Mouse (Mus musculus) hindbrain, embryonic 10.5 days (tissue): ENCODE measurements around the gene Fyn. TPM values are rescaled to one million over a fixed set of nuclear protein-coding genes. Genes with fewer than 3 reads are reported as not detected.

Experiments
- DNase-seq: peaks from one replicate; pipeline ENCODE4 v3.0.0-alpha.2; 2017; ENCODE audit warnings: low spot score
- H3K27ac ChIP-seq: fragments of 300-500 bp; sonication (generic); 2 replicates; pipeline ENCODE4 v1.5.1; 2016; ENCODE audit warnings: mild to moderate bottlenecking, moderate library complexity
- H3K27me3 ChIP-seq: fragments of 300-500 bp; sonication (generic); 2 replicates; pipeline ENCODE4 v1.6.1; 2016; ENCODE audit warnings: mild to moderate bottlenecking; ENCODE audit not compliant: poor library complexity, insufficient read depth, severe bottlenecking
- H3K36me3 ChIP-seq: fragments of 300-500 bp; sonication (generic); 2 replicates; pipeline ENCODE4 v1.6.1; 2016; ENCODE audit warnings: mild to moderate bottlenecking, moderate library complexity
- H3K4me1 ChIP-seq: fragments of 300-500 bp; sonication (generic); replicated peaks from 2 replicates; pipeline ENCODE4 v1.6.1; 2016; ENCODE audit warnings: mild to moderate bottlenecking
- H3K4me3 ChIP-seq: fragments of 300-500 bp; sonication (generic); 2 replicates; pipeline ENCODE4 v1.5.1; 2016; ENCODE audit warnings: mild to moderate bottlenecking, moderate library complexity
- H3K9me3 ChIP-seq: fragments of 300-500 bp; sonication (generic); 2 replicates; pipeline ENCODE4 v1.6.1; 2016; ENCODE audit warnings: mild to moderate bottlenecking, moderate library complexity
- WGBS: fragments of 180-500 bp; shearing (Covaris S2); methylation state at CpG from one replicate; pipeline ENCODE4 v1.1.7; 2016; 5-methylcytosine and 5-hydroxymethylcytosine counted together
- polyA plus RNA-seq: library from polyadenylated mRNA; unstranded; fragments of >200 nt; fragmentation: Nextera tagmentation; extraction: Ambion mirVana; gene quantifications from 2 replicates; pipeline ENCODE4 v1.2.1, GENCODE M21; 2016

Gene Fyn
- polyA plus RNA-seq, 1 experiment from 2014 or later = 34.1 TPM

- Histone ChIP-seq H3K27me3 (no peaks in the 10 kb centered on the region), H3K27ac (no peak overlapping the region), H3K4me1 (peaks cover 6% of the 10 kb centered on the region), H3K9me3 (no peaks in the 10 kb centered on the region), H3K36me3 (peaks cover 6% of the 10 kb centered on the region), H3K4me3 (no peak overlapping the region)
- WGBS = 81% methylated on average over 15 of the region's 15 CpGs
- DNase-seq = no peak
Measured at GRCm38 (mm10) chr10:39471714-39472531, 103.3 kb downstream of the Fyn start.

- no peak overlapping the region for H3K4me3 ChIP-seq
- peaks cover 6% of the 10 kb centered on the region for H3K4me1 ChIP-seq
- no peak for DNase-seq
- H3K9me3 ChIP-seq = no peaks in the 10 kb centered on the region
- H3K27me3 ChIP-seq = no peaks in the 10 kb centered on the region
- 88% methylated on average over 7 of the region's 7 CpGs for WGBS
- no peaks in the 10 kb centered on the region for H3K36me3 ChIP-seq
- H3K27ac ChIP-seq = no peak overlapping the region
Measured at GRCm38 (mm10) chr10:39472923-39473322, 104.3 kb downstream of the Fyn start.

GRCm38 (mm10) chr10:39479361-39479760 is 110.7 kb downstream of the Fyn start:
- no peak overlapping the region for H3K27ac ChIP-seq
- H3K9me3 ChIP-seq = peaks cover 6% of the 10 kb centered on the region; the same call in 1 of the 2 replicates
- DNase-seq = no peak
- WGBS = 89% methylated on average over 1 of the region's 1 CpGs
- H3K27me3 ChIP-seq = no peaks in the 10 kb centered on the region
- no peak overlapping the region for H3K4me3 ChIP-seq
- H3K4me1 ChIP-seq = peaks cover 5% of the 10 kb centered on the region
- peaks cover 8% of the 10 kb centered on the region for H3K36me3 ChIP-seq

- Histone ChIP-seq H3K27me3 (no peaks in the 10 kb centered on the region), H3K27ac (peak overlapping the region; percentile 64), H3K36me3 (peaks cover 8% of the 10 kb centered on the region), H3K4me3 (no peak overlapping the region), H3K9me3 (peaks cover 6% of the 10 kb centered on the region; the same call in 1 of the 2 replicates), H3K4me1 (peaks cover 51% of the 10 kb centered on the region)
- WGBS = 29% methylated on average over 8 of the region's 8 CpGs
- DNase-seq = no peak
Measured at GRCm38 (mm10) chr10:39484382-39484826, 115.7 kb downstream of the Fyn start.

GRCm38 (mm10) chr10:39484892-39485291 is 116.2 kb downstream of the Fyn start:
- no peak for DNase-seq
- Histone ChIP-seq H3K4me1 (peaks cover 55% of the 10 kb centered on the region), H3K27me3 (no peaks in the 10 kb centered on the region), H3K27ac (peak overlapping the region; percentile 64), H3K9me3 (peaks cover 6% of the 10 kb centered on the region; the same call in 1 of the 2 replicates), H3K4me3 (no peak overlapping the region), H3K36me3 (peaks cover 8% of the 10 kb centered on the region)
- WGBS = 49% methylated on average over 6 of the region's 6 CpGs

- DNase-seq = no peak
- Histone ChIP-seq H3K27ac (no peak overlapping the region), H3K9me3 (peaks cover 6% of the 10 kb centered on the region; the same call in 1 of the 2 replicates), H3K4me3 (no peak overlapping the region), H3K36me3 (peaks cover 8% of the 10 kb centered on the region), H3K4me1 (peaks cover 66% of the 10 kb centered on the region), H3K27me3 (no peaks in the 10 kb centered on the region)
- 85% methylated on average over 4 of the region's 4 CpGs for WGBS
Measured at GRCm38 (mm10) chr10:39485939-39486338, 117.3 kb downstream of the Fyn start.

- H3K4me1 ChIP-seq = peaks cover 66% of the 10 kb centered on the region
- peaks cover 6% of the 10 kb centered on the region; the same call in 1 of the 2 replicates for H3K9me3 ChIP-seq
- no peaks in the 10 kb centered on the region for H3K27me3 ChIP-seq
- WGBS = 60% methylated on average over 11 of the region's 11 CpGs
- H3K27ac ChIP-seq = peak overlapping the region; percentile 47
- DNase-seq = no peak
- peaks cover 8% of the 10 kb centered on the region for H3K36me3 ChIP-seq
- no peak overlapping the region for H3K4me3 ChIP-seq
Measured at GRCm38 (mm10) chr10:39486501-39487450, 118.1 kb downstream of the Fyn start.

- H3K36me3 ChIP-seq = peaks cover 7% of the 10 kb centered on the region
- no peaks in the 10 kb centered on the region for H3K27me3 ChIP-seq
- H3K4me1 ChIP-seq = peaks cover 66% of the 10 kb centered on the region
- no peak for DNase-seq
- 82% methylated on average over 14 of the region's 14 CpGs for WGBS
- H3K4me3 ChIP-seq = no peak overlapping the region
- H3K27ac ChIP-seq = peak overlapping the region; percentile 46; the same call in 1 of the 2 replicates
- peaks cover 6% of the 10 kb centered on the region; the same call in 1 of the 2 replicates for H3K9me3 ChIP-seq
Measured at GRCm38 (mm10) chr10:39487740-39488415, 119.2 kb downstream of the Fyn start.

GRCm38 (mm10) chr10:39488542-39488941 is 119.9 kb downstream of the Fyn start:
- no peaks in the 10 kb centered on the region for H3K9me3 ChIP-seq
- 89% methylated on average over 3 of the region's 3 CpGs for WGBS
- H3K4me1 ChIP-seq = peaks cover 66% of the 10 kb centered on the region

GRCm38 (mm10) chr10:39488956-39489355 is 120.3 kb downstream of the Fyn start:
- H3K27me3 ChIP-seq = no peaks in the 10 kb centered on the region
- H3K36me3 ChIP-seq = no peaks in the 10 kb centered on the region; the same call in 1 of the 2 replicates
- no peaks in the 10 kb centered on the region for H3K9me3 ChIP-seq
- 80% methylated on average over 3 of the region's 3 CpGs for WGBS
- H3K4me1 ChIP-seq = peaks cover 66% of the 10 kb centered on the region
- no peak overlapping the region for H3K27ac ChIP-seq
- H3K4me3 ChIP-seq = no peak overlapping the region
- DNase-seq = no peak

More at GRCm38 (mm10) chr10:39488542-39488941, 119.9 kb downstream of the Fyn start:
- Histone ChIP-seq H3K27me3 (no peaks in the 10 kb centered on the region), H3K27ac (no peak overlapping the region), H3K36me3 (no peaks in the 10 kb centered on the region; the same call in 1 of the 2 replicates), H3K4me3 (no peak overlapping the region)
- DNase-seq = no peak

- Histone ChIP-seq H3K27me3 (no peaks in the 10 kb centered on the region), H3K27ac (peak overlapping the region; percentile 66), H3K9me3 (no peaks in the 10 kb centered on the region), H3K4me3 (no peak overlapping the region), H3K36me3 (no peaks in the 10 kb centered on the region; the same call in 1 of the 2 replicates), H3K4me1 (peaks cover 55% of the 10 kb centered on the region)
- WGBS = 72% methylated on average over 9 of the region's 9 CpGs
- no peak for DNase-seq
Measured at GRCm38 (mm10) chr10:39490349-39491121, 121.9 kb downstream of the Fyn start.
